Mouse (Mus musculus) small intestine, adult 10 weeks (tissue): ENCODE data around the gene Hsd17b12. TPM values are rescaled to one million over a fixed set of nuclear protein-coding genes. Genes with fewer than 3 reads are reported as not detected.

Experiments used
- polyA plus RNA-seq: library from polyadenylated mRNA; stranded (reverse); fragments of 350-450 nt; fragmentation: Illumina TruSeq; extraction: RNeasy Lipid Tissue Mini Kit (QIAGEN cat#74804); gene quantifications from one replicate; pipeline ENCODE4 v1.2.3, GENCODE M21; 2014; ENCODE audit warnings: low replicate concordance

Hsd17b12 gene
- polyA plus RNA-seq = 265 TPM

DNA sequence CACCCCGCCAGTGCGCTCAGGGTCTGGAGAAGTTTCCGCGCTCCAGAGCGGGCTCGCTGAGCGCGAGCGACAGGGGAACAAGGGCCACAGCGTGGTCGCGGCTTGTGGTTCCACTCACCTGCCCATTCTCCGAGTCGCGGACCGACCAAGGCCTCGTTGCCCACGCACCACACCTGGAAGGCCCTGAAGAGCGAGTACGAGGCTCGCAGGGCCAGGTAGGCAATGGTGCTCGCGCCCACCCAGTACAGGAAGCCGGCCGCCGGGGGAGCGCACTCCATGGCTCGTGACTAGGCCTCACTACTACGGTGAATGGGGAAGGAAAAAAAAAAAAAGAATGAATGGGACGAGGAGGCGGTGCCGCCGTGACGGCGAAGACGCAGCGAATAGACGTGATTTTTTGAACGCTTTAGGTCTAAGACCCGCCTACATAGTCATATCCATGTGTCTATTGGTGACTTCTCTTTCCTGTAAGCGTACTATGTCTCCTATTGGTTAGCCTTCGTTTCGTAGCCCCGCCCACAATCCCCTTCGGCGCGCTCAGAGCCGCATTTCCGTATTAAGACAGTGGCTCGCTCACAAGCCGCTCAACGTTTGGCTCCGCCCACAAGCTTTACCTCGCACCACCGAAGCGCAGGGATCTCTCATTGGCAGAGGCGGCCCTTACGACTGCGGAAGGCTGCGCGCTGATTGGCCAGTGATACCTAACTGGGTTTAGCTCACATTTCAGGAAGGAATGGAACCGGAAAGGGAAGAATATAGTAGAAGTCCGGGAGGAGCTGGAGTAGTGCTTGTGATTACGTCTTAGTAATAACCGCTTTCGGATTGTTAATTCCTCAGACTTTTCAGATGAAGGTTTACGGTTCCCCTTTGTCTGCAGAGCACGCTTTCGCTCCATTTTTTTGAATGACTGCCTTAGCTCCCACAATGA lies at the start of gene Hsd17b12:
Gene Hsd17b12, minus strand, starts transcription at position 373 of the 928 bp plus-strand sequence.

DNA sequence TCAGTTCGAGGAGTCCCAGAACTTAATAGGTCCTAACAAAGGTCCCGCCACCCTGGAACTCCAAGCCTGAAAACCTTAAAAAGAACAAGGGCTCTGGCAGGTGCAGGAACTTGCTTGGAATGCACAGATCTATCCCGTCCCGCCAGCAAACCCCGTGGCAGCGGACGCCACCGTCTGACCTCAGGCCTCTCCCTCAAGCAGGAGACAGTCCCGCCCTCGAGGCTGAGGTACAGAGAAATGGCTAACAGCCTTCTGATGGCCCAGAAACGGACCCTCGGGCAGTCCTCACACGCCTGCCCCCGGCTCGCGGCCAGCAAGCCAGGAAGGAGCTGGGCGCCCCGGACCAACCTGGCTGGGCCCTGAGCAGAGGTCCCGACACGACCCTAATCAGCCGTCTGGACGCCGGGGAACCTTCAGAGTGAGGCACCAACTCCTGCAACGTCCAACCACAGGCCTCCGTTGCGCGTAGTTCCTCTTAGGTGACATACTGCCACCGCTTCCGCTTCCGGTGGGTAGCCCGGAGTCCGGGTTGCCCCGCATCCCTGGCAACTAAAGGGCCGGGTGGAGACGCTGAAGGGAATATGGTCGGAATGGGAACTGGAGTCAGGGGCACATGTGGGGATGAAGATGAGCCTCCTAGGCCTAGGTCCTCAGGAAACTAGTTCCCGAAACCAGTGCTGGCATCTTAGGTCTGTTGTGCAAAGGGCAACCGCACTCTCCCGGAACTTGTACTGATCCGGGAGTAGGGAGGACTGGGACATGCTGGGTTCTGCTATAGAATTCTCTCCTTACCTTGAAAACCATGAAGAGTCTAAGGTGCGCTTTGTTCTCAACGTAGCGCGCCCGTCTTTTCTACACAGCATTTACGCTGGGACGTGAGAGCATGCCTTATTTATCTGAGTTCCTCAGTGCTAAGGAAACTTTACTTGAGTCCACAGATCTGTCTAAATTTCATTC lies 147.2 kb downstream of the Hsd17b12 start, which contains the start of gene Alkbh3:
Gene Alkbh3, minus strand, starts transcription at position 473 of the 957 bp plus-strand sequence.

GRCm38 (mm10) chr2:93996254-93996653 lies 161.5 kb downstream of the Hsd17b12 start, which contains the start of gene Gm27027:
Gene Gm27027, minus strand, starts transcription at chr2:93996354.

Other genes starting within 250 kb of the Hsd17b12 start
- gene Gm13889, start 200.8 kb downstream of the Hsd17b12 start, polyA plus RNA-seq = 0.48 TPM
- gene Gm27027, start 161.6 kb downstream of the Hsd17b12 start, polyA plus RNA-seq = not detected
- gene Alkbh3, start 147.2 kb downstream of the Hsd17b12 start, polyA plus RNA-seq = 14.2 TPM
- gene Ttc17, start 248.7 kb upstream of the Hsd17b12 start, polyA plus RNA-seq = 53.8 TPM